Mouse (Mus musculus) midbrain, postnatal 0 days (tissue): ENCODE data around the gene Vav1. TPM values are rescaled to one million over a fixed set of nuclear protein-coding genes. Genes with fewer than 3 reads are reported as not detected.

ENCODE experiments used
- ATAC-seq: fragments of 200-750 bp; cut with Nextera tagmentation; 2 replicates; pipeline ENCODE4 v1.8.0; 2017; ENCODE audit warnings: moderate number of reproducible peaks, mild to moderate bottlenecking, moderate TSS enrichment, moderate library complexity; ENCODE audit not compliant: low FRiP score
- DNase-seq: peaks from one replicate; pipeline ENCODE4 v3.0.0-alpha.2; 2015; ENCODE audit warnings: low spot score
- H3K27ac ChIP-seq: fragments of 300-500 bp; sonication (generic); 2 replicates; pipeline ENCODE4 v1.5.1; 2014; ENCODE audit warnings: low read depth, mild to moderate bottlenecking, low read length, mixed read lengths
- H3K27me3 ChIP-seq: fragments of 300-500 bp; sonication (generic); 2 replicates; pipeline ENCODE4 v1.6.1; 2014; ENCODE audit warnings: low read length, control low read depth, mixed read lengths; ENCODE audit not compliant: insufficient read depth
- H3K36me3 ChIP-seq: fragments of 300-500 bp; sonication (generic); 2 replicates; pipeline ENCODE4 v1.6.1; 2014; ENCODE audit warnings: low read length, control low read depth, mixed read lengths; ENCODE audit not compliant: insufficient read depth
- H3K4me1 ChIP-seq: fragments of 300-500 bp; sonication (generic); 2 replicates; pipeline ENCODE4 v1.6.1; 2014; ENCODE audit warnings: mild to moderate bottlenecking, control low read depth, antibody characterized with exemption, low read length, mixed read lengths; ENCODE audit not compliant: insufficient read depth
- H3K4me2 ChIP-seq: fragments of 300-500 bp; sonication (generic); 2 replicates; pipeline ENCODE4 v1.6.1; 2014; ENCODE audit warnings: low read depth, mild to moderate bottlenecking, low read length, mixed read lengths; ENCODE audit not compliant: poor library complexity, severe bottlenecking
- H3K4me3 ChIP-seq: fragments of 300-500 bp; sonication (generic); 2 replicates; pipeline ENCODE4 v1.5.1; 2014; ENCODE audit warnings: low read depth, mild to moderate bottlenecking, low read length, moderate library complexity
- H3K9ac ChIP-seq: fragments of 300-500 bp; sonication (generic); replicated peaks from 2 replicates; pipeline ENCODE4 v1.6.1; 2014; ENCODE audit warnings: mild to moderate bottlenecking, low read length, moderate library complexity, mixed read lengths; ENCODE audit not compliant: poor library complexity, severe bottlenecking
- H3K9me3 ChIP-seq: fragments of 300-500 bp; sonication (generic); 2 replicates; pipeline ENCODE4 v1.6.1; 2016; ENCODE audit warnings: low read length, control low read depth
- CTCF ChIP-seq: IDR thresholded peaks from 2 replicates; pipeline ENCODE4 v1.5.1; 2016; ENCODE audit warnings: antibody characterized with exemption, mild to moderate bottlenecking
- WGBS: fragments of 180-500 bp; shearing (Covaris S2); extraction: QIAGEN DNeasy Blood & Tissue Kit; methylation state at CpG from one replicate; pipeline ENCODE4 v1.1.7; 2014; 5-methylcytosine and 5-hydroxymethylcytosine counted together
- polyA plus RNA-seq: library from polyadenylated mRNA; unstranded; fragments of >200 nt; fragmentation: Nextera tagmentation; extraction: Ambion mirVana; gene quantifications from 2 replicates; pipeline ENCODE4 v1.2.1, GENCODE M21; 2015
- total RNA-seq: library from RNA; depleted of rRNA; stranded (reverse); fragments of >200 nt; gene quantifications from 2 replicates; pipeline ENCODE4 v1.2.3, GENCODE M21; 2014

The Vav1 gene
- total and polyA plus RNA-seq, 2 experiments from 2014 or later, result 1.7 to 2.7 TPM

DNA sequence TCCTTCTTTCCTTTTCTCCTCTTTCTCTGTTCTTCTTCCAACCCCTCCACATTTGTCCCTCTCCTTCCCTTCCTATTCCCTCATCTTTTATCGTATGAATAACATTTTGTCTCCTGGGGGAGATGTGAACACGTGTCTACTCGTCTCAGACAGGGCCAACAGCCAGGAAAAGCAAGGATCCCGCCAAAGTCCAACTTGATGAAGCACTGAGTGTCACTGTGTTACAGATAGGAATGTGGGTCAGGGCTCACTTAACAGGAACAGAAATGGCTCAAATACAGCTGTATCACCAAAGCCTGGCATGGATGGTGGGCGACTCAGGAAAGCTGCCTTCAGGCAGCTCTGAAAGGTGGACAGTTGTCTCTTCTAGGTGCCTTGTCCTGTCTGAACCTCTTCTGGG is 10.4 kb downstream of the Vav1 start:
- H3K4me1 ChIP-seq, result no peaks in the 10 kb centered on the region
- no peak overlapping the region for H3K27ac ChIP-seq
- H3K4me3 ChIP-seq, result no peak overlapping the region
- DNase-seq, result no peak
- H3K9me3 ChIP-seq, result no peaks in the 10 kb centered on the region
- ATAC-seq, result no peak
- H3K36me3 ChIP-seq, result no peaks in the 10 kb centered on the region
- no peak overlapping the region for H3K9ac ChIP-seq
- 80% methylated on average over 5 of the region's 5 CpGs for WGBS
- no peaks in the 10 kb centered on the region for H3K27me3 ChIP-seq
- TF ChIP-seq CTCF, result no peak
- no peak overlapping the region for H3K4me2 ChIP-seq

DNA sequence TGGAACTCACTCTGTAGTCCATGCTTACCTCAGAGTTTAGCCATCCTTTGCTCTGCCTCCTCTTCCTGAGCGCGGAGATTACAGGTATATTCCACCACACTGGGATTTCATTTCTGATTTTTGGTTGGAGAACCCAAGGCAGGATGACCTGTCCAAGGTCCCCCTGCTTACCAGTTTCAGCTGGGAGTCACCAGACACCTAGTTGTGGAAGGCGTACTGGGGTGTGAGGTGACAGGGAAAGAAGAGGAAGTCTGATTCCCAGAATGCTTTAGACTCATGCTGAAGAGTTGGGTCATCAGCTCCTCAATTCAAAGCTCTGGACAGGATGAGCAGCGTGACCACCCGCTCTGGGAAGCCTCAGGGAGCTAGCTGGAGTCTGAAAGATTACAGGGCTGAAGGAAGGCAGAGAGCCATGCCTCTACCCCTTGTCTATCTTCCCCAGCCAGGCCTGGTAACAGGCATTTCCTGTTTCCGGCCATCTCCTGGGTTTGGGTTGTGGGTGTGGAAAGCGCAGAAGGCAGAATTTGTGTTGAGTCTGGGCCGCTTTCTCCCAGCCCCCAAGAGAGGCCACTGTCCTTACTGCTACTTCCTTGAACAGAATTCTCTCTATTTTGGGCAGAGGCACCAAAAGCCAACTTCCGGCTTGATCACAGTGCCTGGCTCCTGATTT is 11.2 kb downstream of the Vav1 start:
- no peaks in the 10 kb centered on the region for H3K27me3 ChIP-seq
- no peaks in the 10 kb centered on the region for H3K4me1 ChIP-seq
- no peak overlapping the region for H3K4me2 ChIP-seq
- no peak overlapping the region for H3K27ac ChIP-seq
- TF ChIP-seq CTCF, result no peak
- ATAC-seq (no peak), DNase-seq (no peak)
- WGBS, result 86% methylated on average over 9 of the region's 9 CpGs
- no peak overlapping the region for H3K9ac ChIP-seq
- no peaks in the 10 kb centered on the region for H3K36me3 ChIP-seq
- no peaks in the 10 kb centered on the region for H3K9me3 ChIP-seq
- H3K4me3 ChIP-seq, result no peak overlapping the region

DNA sequence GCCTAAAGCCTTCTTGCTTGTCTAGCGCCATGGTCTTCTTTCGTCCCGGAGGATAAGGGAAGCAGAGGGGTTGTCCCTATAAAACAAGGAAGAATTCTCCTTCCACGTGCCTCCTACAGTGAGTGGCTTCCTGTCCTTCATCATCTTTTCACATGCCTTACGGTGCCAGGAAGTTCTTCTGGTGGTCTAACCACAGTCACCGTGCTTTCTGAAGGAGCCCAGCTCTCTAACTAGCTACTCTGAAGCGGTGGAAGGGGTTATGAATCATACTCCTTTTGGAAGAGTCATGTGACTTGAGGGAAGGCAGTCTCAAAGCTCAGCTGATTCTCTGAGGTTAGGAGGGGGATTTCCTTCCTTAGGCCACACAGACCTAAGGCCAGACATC is 11.8 kb downstream of the Vav1 start:
- 87% methylated on average over 7 of the region's 7 CpGs for WGBS
- no peak overlapping the region for H3K4me2 ChIP-seq
- no peaks in the 10 kb centered on the region for H3K4me1 ChIP-seq
- H3K9ac ChIP-seq, result no peak overlapping the region
- TF ChIP-seq CTCF, result no peak
- no peak overlapping the region for H3K4me3 ChIP-seq
- DNase-seq (no peak), ATAC-seq (no peak)
- no peaks in the 10 kb centered on the region for H3K9me3 ChIP-seq
- H3K27ac ChIP-seq, result no peak overlapping the region
- no peaks in the 10 kb centered on the region for H3K36me3 ChIP-seq
- H3K27me3 ChIP-seq, result no peaks in the 10 kb centered on the region

DNA sequence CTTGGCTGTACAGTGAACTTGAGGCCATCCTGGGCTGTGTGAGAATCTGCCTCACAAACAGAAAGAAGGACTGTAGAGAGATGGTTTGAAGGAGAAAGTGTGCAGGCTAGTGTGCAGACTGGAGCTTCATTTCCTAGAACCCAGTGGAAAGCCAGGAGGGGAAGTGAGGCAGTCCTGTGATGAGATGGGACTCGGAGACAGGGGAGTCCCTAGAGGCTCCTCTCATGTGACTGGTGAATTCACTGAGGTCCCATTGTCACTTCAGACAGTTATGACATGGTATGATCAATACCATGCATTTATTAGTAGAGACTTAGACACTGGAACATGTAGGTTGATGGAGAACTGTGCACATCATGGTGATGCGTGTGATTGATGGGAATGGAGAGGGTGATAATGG is 13.4 kb downstream of the Vav1 start:
- Histone ChIP-seq H3K9ac (no peak overlapping the region), H3K9me3 (no peaks in the 10 kb centered on the region), H3K4me1 (no peaks in the 10 kb centered on the region), H3K4me3 (no peak overlapping the region), H3K4me2 (no peak overlapping the region), H3K27me3 (no peaks in the 10 kb centered on the region), H3K27ac (no peak overlapping the region), H3K36me3 (no peaks in the 10 kb centered on the region)
- DNase-seq (no peak), ATAC-seq (no peak)
- WGBS, result 83% methylated on average over 2 of the region's 2 CpGs
- TF ChIP-seq CTCF, result no peak

DNA sequence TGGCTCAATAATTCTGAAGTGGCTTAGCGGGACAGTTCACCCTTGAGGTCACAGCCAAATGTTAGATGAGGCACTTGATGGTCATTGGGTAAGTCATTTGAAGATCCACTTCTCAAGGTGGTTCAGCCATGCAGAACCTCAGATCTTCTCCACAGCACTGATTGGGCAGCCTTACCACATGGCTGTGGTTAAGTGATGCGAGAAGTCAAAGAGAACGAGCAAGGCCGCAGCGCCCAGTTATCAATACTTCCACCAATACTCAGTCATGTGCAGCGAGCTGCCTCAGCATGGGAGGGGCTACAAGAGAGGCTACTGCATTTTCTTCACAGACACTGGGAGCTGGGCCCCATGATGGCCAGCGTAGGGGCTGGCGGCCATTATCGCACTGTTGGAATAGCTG is 14.1 kb downstream of the Vav1 start:
- H3K4me2 ChIP-seq, result no peak overlapping the region
- H3K36me3 ChIP-seq, result no peaks in the 10 kb centered on the region
- DNase-seq (no peak), ATAC-seq (no peak)
- TF ChIP-seq CTCF, result no peak
- no peak overlapping the region for H3K27ac ChIP-seq
- WGBS, result 87% methylated on average over 9 of the region's 9 CpGs
- H3K9me3 ChIP-seq, result no peaks in the 10 kb centered on the region
- H3K27me3 ChIP-seq, result no peaks in the 10 kb centered on the region
- no peaks in the 10 kb centered on the region for H3K4me1 ChIP-seq
- H3K4me3 ChIP-seq, result no peak overlapping the region
- no peak overlapping the region for H3K9ac ChIP-seq

DNA sequence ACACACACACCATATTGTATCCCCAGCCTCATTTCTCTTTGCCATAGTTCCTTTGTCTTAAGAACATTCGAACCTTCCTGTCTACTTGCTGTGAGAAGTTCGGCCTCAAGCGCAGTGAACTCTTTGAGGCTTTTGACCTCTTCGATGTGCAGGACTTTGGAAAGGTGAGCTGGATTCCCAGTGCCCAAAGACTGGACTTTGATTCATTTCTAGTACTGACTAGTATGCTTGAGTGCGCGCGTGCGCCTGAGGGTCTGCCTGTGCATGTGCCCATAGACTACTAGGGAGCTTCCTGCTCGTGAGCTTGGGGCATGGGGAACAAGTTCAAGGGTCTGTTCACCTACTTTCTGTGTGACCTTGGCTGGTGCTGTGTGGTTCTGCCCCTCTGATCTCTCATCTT is 17.0 kb downstream of the Vav1 start:
- no peak for TF ChIP-seq CTCF
- no peak overlapping the region for H3K27ac ChIP-seq
- no peak overlapping the region for H3K9ac ChIP-seq
- H3K4me2 ChIP-seq, result no peak overlapping the region
- no peaks in the 10 kb centered on the region for H3K27me3 ChIP-seq
- no peaks in the 10 kb centered on the region for H3K36me3 ChIP-seq
- no peaks in the 10 kb centered on the region for H3K9me3 ChIP-seq
- no peaks in the 10 kb centered on the region for H3K4me1 ChIP-seq
- 95% methylated on average over 9 of the region's 9 CpGs for WGBS
- ATAC-seq (no peak), DNase-seq (no peak)
- no peak overlapping the region for H3K4me3 ChIP-seq
